Mouse (Mus musculus) MEL (cell line): ENCODE results near the gene Fuca2. TPM values are rescaled to one million over a fixed set of nuclear protein-coding genes. Genes with fewer than 3 reads are reported as not detected.

Experiments used
- DNase-seq: peaks from one replicate; pipeline ENCODE4 v3.0.0; 2011; ENCODE audit warnings: low read depth, low spot score
- H3K27ac ChIP-seq: 2 replicates; pipeline ENCODE4 v1.5.1; 2012; ENCODE audit warnings: low read depth, mild to moderate bottlenecking, control low read depth, low read length, moderate library complexity; ENCODE audit not compliant: control insufficient read depth
- H3K27me3 ChIP-seq, 2 experiments: fragments of 150-350 bp in 1 of 2; sonication (generic) in 1 of 2; 2 replicates each; pipeline ENCODE4 v1.6.1; 2012; ENCODE audit warnings: low read length in 2 of 2, mild to moderate bottlenecking in 2 of 2, improper control_type of control experiment in 1 of 2, moderate library complexity in 1 of 2; ENCODE audit not compliant: insufficient read depth in 2 of 2, control insufficient read depth in 1 of 2
- H3K36me3 ChIP-seq, 2 experiments: 2 replicates each; pipeline ENCODE4 v1.6.1; 2012 to 2014; ENCODE audit warnings: low read length in 2 of 2, improper control_type of control experiment in 1 of 2, inconsistent platforms in 1 of 2, mild to moderate bottlenecking in 1 of 2; ENCODE audit not compliant: insufficient read depth in 2 of 2, control insufficient read depth in 1 of 2
- H3K4me1 ChIP-seq, 2 experiments: fragments of 150-350 bp in 1 of 2; sonication (generic) in 1 of 2; 2 replicates each; pipeline ENCODE4 v1.6.1; 2012; ENCODE audit warnings: low read length in 2 of 2, improper control_type of control experiment in 1 of 2, mild to moderate bottlenecking in 1 of 2; ENCODE audit not compliant: insufficient read depth in 2 of 2, control insufficient read depth in 1 of 2
- H3K4me3 ChIP-seq, 2 experiments: fragments of 150-350 bp in 1 of 2; sonication (generic) in 1 of 2; 2 replicates each; pipeline ENCODE4 v1.5.1; 2012; ENCODE audit warnings: low read depth in 2 of 2, low read length in 2 of 2, mild to moderate bottlenecking in 2 of 2, moderate library complexity in 2 of 2, control low read depth in 1 of 2, improper control_type of control experiment in 1 of 2; ENCODE audit not compliant: control insufficient read depth in 1 of 2, insufficient read depth in 1 of 2
- H3K79me2 ChIP-seq: 2 replicates; pipeline ENCODE4 v1.6.1; 2012; ENCODE audit warnings: mild to moderate bottlenecking, low read length, moderate library complexity; ENCODE audit not compliant: control insufficient read depth, poor library complexity, insufficient read depth
- H3K9ac ChIP-seq: 2 replicates; pipeline ENCODE4 v1.6.1; 2012; ENCODE audit warnings: low read depth, mild to moderate bottlenecking, control low read depth, low read length, moderate library complexity; ENCODE audit not compliant: control insufficient read depth, poor library complexity, severe bottlenecking
- H3K9me3 ChIP-seq: fragments of 150-350 bp; sonication (generic); replicated peaks from 2 replicates; pipeline ENCODE4 v1.6.1; 2012; ENCODE audit warnings: mild to moderate bottlenecking, low read length, improper control_type of control experiment, moderate library complexity; ENCODE audit not compliant: insufficient read depth
- CHD2 ChIP-seq: IDR thresholded peaks from 2 replicates; pipeline ENCODE4 v1.6.1; 2011; ENCODE audit warnings: low read length, improper control_type of control experiment
- CTCF ChIP-seq, 3 experiments: IDR thresholded peaks in 2 of 3; conservative IDR thresholded peaks in 1 of 3; 2 replicates each; pipeline ENCODE4 v1.5.1; 2011 to 2012; ENCODE audit warnings: low read length in 3 of 3, low read depth in 2 of 3, mild to moderate bottlenecking in 2 of 3, improper control_type of control experiment in 1 of 3, inconsistent platforms in 1 of 3, mixed read lengths in 1 of 3, moderate library complexity in 1 of 3; ENCODE audit not compliant: control insufficient read depth in 1 of 3, insufficient read depth in 1 of 3, poor library complexity in 1 of 3, severe bottlenecking in 1 of 3
- E2F4 ChIP-seq: IDR thresholded peaks from 2 replicates; pipeline ENCODE4 v1.6.1; 2011; ENCODE audit warnings: low read depth, low read length, improper control_type of control experiment, borderline replicate concordance
- EP300 ChIP-seq, 2 experiments: IDR thresholded peaks; 2 replicates each; pipeline ENCODE4 v1.6.1; 2011; ENCODE audit warnings: improper control_type of control experiment in 2 of 2, low read length in 2 of 2, low read depth in 1 of 2, mild to moderate bottlenecking in 1 of 2
- ETS1 ChIP-seq: IDR thresholded peaks from 2 replicates; pipeline ENCODE4 v1.6.1; 2012; ENCODE audit warnings: low read depth, mild to moderate bottlenecking, inconsistent platforms, low read length, improper control_type of control experiment, moderate library complexity
- JUND ChIP-seq: IDR thresholded peaks from 2 replicates; pipeline ENCODE4 v1.6.1; 2011; ENCODE audit warnings: low read depth, mild to moderate bottlenecking, improper control_type of control experiment, low read length
- KAT2A ChIP-seq: conservative IDR thresholded peaks from 2 replicates; pipeline ENCODE4 v1.6.1; 2012; ENCODE audit warnings: low read depth, low read length, improper control_type of control experiment, inconsistent platforms
- MAFK ChIP-seq: IDR thresholded peaks from 2 replicates; pipeline ENCODE4 v1.6.1; 2011; ENCODE audit warnings: low read depth, mild to moderate bottlenecking, low read length, improper control_type of control experiment, borderline replicate concordance
- MAX ChIP-seq: IDR thresholded peaks from 2 replicates; pipeline ENCODE4 v1.6.1; 2011; ENCODE audit warnings: low read length, improper control_type of control experiment
- MAZ ChIP-seq: IDR thresholded peaks from 2 replicates; pipeline ENCODE4 v1.6.1; 2012; ENCODE audit warnings: low read depth, mild to moderate bottlenecking, inconsistent platforms, low read length, improper control_type of control experiment
- MEF2A ChIP-seq: IDR thresholded peaks from 2 replicates; pipeline ENCODE4 v1.6.1; 2014; ENCODE audit warnings: low read depth, mild to moderate bottlenecking, inconsistent platforms, low read length, improper control_type of control experiment; ENCODE audit not compliant: poor library complexity, insufficient replicate concordance, severe bottlenecking; ENCODE audit errors: extremely low read depth
- MXI1 ChIP-seq: IDR thresholded peaks from 2 replicates; pipeline ENCODE4 v1.6.1; 2011; ENCODE audit warnings: mild to moderate bottlenecking, low read depth, low read length, improper control_type of control experiment
- MYB ChIP-seq: IDR thresholded peaks from 2 replicates; pipeline ENCODE4 v1.6.1; 2011; ENCODE audit warnings: mild to moderate bottlenecking, low read depth, low read length, improper control_type of control experiment
- MYC ChIP-seq: IDR thresholded peaks from 2 replicates; pipeline ENCODE4 v1.6.1; 2011; ENCODE audit warnings: low read depth, mild to moderate bottlenecking, low read length, improper control_type of control experiment, moderate library complexity
- NELFE ChIP-seq: IDR thresholded peaks from 2 replicates; pipeline ENCODE4 v1.6.1; 2011; ENCODE audit warnings: low read depth, low read length, improper control_type of control experiment
- NRF1 ChIP-seq: IDR thresholded peaks from 2 replicates; pipeline ENCODE4 v1.6.1; 2014; ENCODE audit warnings: low read depth, mild to moderate bottlenecking, inconsistent platforms, low read length, improper control_type of control experiment, moderate library complexity; ENCODE audit not compliant: poor library complexity, insufficient read depth, severe bottlenecking
- POLR2A ChIP-seq, 2 experiments: IDR thresholded peaks; 2 replicates each; pipeline ENCODE4 v1.6.1; 2011 to 2012; ENCODE audit warnings: low read length in 2 of 2, mild to moderate bottlenecking in 2 of 2, control low read depth in 1 of 2, improper control_type of control experiment in 1 of 2, low read depth in 1 of 2, moderate library complexity in 1 of 2; ENCODE audit not compliant: control insufficient read depth in 1 of 2, insufficient read depth in 1 of 2, poor library complexity in 1 of 2
- POLR2AphosphoS2 ChIP-seq: IDR thresholded peaks from 2 replicates; pipeline ENCODE4 v1.6.1; 2011; ENCODE audit warnings: low read length, improper control_type of control experiment
- RAD21 ChIP-seq: IDR thresholded peaks from 2 replicates; pipeline ENCODE4 v1.6.1; 2011; ENCODE audit warnings: mild to moderate bottlenecking, low read depth, low read length, improper control_type of control experiment
- RCOR1 ChIP-seq: IDR thresholded peaks from 2 replicates; pipeline ENCODE4 v1.6.1; 2012; ENCODE audit warnings: low read depth, mild to moderate bottlenecking, inconsistent platforms, low read length, improper control_type of control experiment
- SIN3A ChIP-seq: IDR thresholded peaks from 2 replicates; pipeline ENCODE4 v1.6.1; 2012; ENCODE audit warnings: low read length, improper control_type of control experiment, inconsistent platforms
- SMC3 ChIP-seq: IDR thresholded peaks from 2 replicates; pipeline ENCODE4 v1.6.1; 2011; ENCODE audit warnings: low read depth, low read length, improper control_type of control experiment
- TBP ChIP-seq: IDR thresholded peaks from 2 replicates; pipeline ENCODE4 v1.8.0; 2011; ENCODE audit warnings: low read depth, low read length, improper control_type of control experiment
- ZC3H11A ChIP-seq: IDR thresholded peaks from 2 replicates; pipeline ENCODE4 v1.6.1; 2012; ENCODE audit warnings: low read depth, mild to moderate bottlenecking, inconsistent platforms, low read length, improper control_type of control experiment
- ZKSCAN1 ChIP-seq: IDR thresholded peaks from 2 replicates; pipeline ENCODE4 v1.6.1; 2012; ENCODE audit warnings: low read depth, mild to moderate bottlenecking, inconsistent platforms, low read length, improper control_type of control experiment, moderate library complexity
- ZMIZ1 ChIP-seq: IDR thresholded peaks from 2 replicates; pipeline ENCODE4 v1.6.1; 2012; ENCODE audit warnings: low read depth, mild to moderate bottlenecking, inconsistent platforms, low read length, improper control_type of control experiment, moderate library complexity
- polyA plus RNA-seq, 2 experiments: library from polyadenylated mRNA; stranded (reverse) in 1 of 2; unstranded in 1 of 2; fragments of >175 nt in 1 of 2; fragments of >200 nt in 1 of 2; gene quantifications; 2 replicates each; pipeline versions ENCODE4 v1.2.1 to v1.2.4; 2012; ENCODE audit warnings: low replicate concordance in 2 of 2, low read depth in 1 of 2; ENCODE audit not compliant: insufficient read length in 2 of 2, insufficient read depth in 1 of 2, missing spikeins in 1 of 2
- total RNA-seq: library from RNA; depleted of rRNA; stranded (reverse); fragments of 300-350 nt; gene quantifications from 2 replicates; pipeline ENCODE4 v1.2.3, GENCODE M21; 2012

Fuca2 gene
- total and polyA plus RNA-seq, 3 experiments = 17.0 to 22.6 TPM; not detected in 1

GRCm38 (mm10) chr10:13560014-13560674 is 60.8 kb downstream of the Fuca2 start:
- no peaks in the 10 kb centered on the region for H3K4me1 ChIP-seq
- H3K9me3 ChIP-seq = no peaks in the 10 kb centered on the region
- DNase-seq = no peak
- no peaks in the 10 kb centered on the region; the same call in 1 of the 2 replicates for H3K79me2 ChIP-seq
- no peak overlapping the region for H3K9ac ChIP-seq
- peaks cover 0 to 7% of the 10 kb centered on the region in 2 experiments; a peak in 2 of 4 replicates for H3K36me3 ChIP-seq
- no peak overlapping the region for H3K4me3 ChIP-seq
- H3K27ac ChIP-seq = no peak overlapping the region
- no peak for TF ChIP-seq POLR2A (IDR thresholded peaks at IDR 0.05; ENCODE audit: control insufficient read depth in 1 of 2, insufficient read depth in 1 of 2, low read depth in 1 of 2, low read length in 2 of 2, poor library complexity in 1 of 2)
- no peak for TF ChIP-seq NELFE
- TF ChIP-seq MAZ = no peak
- TF ChIP-seq, all 39 proteins: peak for 0
- H3K27me3 ChIP-seq = no peaks in the 10 kb centered on the region

GRCm38 (mm10) chr10:13564364-13565079 is 65.2 kb downstream of the Fuca2 start:
- no peaks in the 10 kb centered on the region for H3K4me1 ChIP-seq
- H3K79me2 ChIP-seq = no peaks in the 10 kb centered on the region
- H3K9me3 ChIP-seq = no peaks in the 10 kb centered on the region
- H3K4me3 ChIP-seq = no peak overlapping the region
- no peaks in the 10 kb centered on the region for H3K27me3 ChIP-seq
- no peak overlapping the region for H3K27ac ChIP-seq
- DNase-seq = peak; percentile 29
- H3K36me3 ChIP-seq = peaks cover 0 to 3% of the 10 kb centered on the region in 2 experiments; a peak in 2 of 4 replicates
- TF ChIP-seq ETS1 (no peak), MEF2A (no peak), MXI1 (no peak), JUND (no peak), KAT2A (no peak), POLR2AphosphoS2 (no peak), RAD21 (peak; percentile 41), TBP (no peak), E2F4 (no peak), SIN3A (no peak), MAFK (no peak), MYB (no peak), CHD2 (no peak), MAX (no peak), ZMIZ1 (no peak), NRF1 (no peak), CTCF (IDR thresholded peaks at IDR 0.05 in 2 of 3, conservative IDR thresholded peaks at IDR 0.05 in 1 of 3; ENCODE audit: control insufficient read depth in 1 of 3, insufficient read depth in 1 of 3, low read depth in 2 of 3, low read length in 3 of 3, poor library complexity in 1 of 3, severe bottlenecking in 1 of 3) (peak; percentile 60 to 75 (median 67)), EP300 (IDR thresholded peaks at IDR 0.05; ENCODE audit: low read depth in 1 of 2, low read length in 2 of 2) (no peak), POLR2A (IDR thresholded peaks at IDR 0.05; ENCODE audit: control insufficient read depth in 1 of 2, insufficient read depth in 1 of 2, low read depth in 1 of 2, low read length in 2 of 2, poor library complexity in 1 of 2) (0 out of 4 replicates have a peak, but pooled peaks of 1 of the 2 experiments have one; percentile 23), RCOR1 (no peak), ZKSCAN1 (no peak), MYC (no peak), MAZ (no peak), ZC3H11A (no peak), SMC3 (peak; percentile 18; the same call in 1 of the 2 replicates)
- H3K9ac ChIP-seq = no peak overlapping the region
